Mouse (Mus musculus) limb, embryonic 15.5 days (tissue): ENCODE results near the gene Mgat4a. TPM values are rescaled to one million over a fixed set of nuclear protein-coding genes. Genes with fewer than 3 reads are reported as not detected.
"Not testable (repeated sequence)": the region's sequence is repeated elsewhere in the genome, so short reads cannot be mapped to it uniquely, and the experiment has no call there.

Source experiments
- ATAC-seq: fragments of 200-750 bp; cut with Nextera tagmentation; 2 replicates; pipeline ENCODE4 v1.8.0; 2017; ENCODE audit warnings: low read depth, moderate TSS enrichment; ENCODE audit not compliant: insufficient number of reproducible peaks, low FRiP score, low TSS enrichment
- H3K27ac ChIP-seq: fragments of 300-500 bp; sonication (generic); 2 replicates; pipeline ENCODE4 v1.5.1; 2015; ENCODE audit warnings: moderate library complexity, mild to moderate bottlenecking, inconsistent platforms
- H3K27me3 ChIP-seq: fragments of 300-500 bp; sonication (generic); 2 replicates; pipeline ENCODE4 v1.6.1; 2015; ENCODE audit warnings: inconsistent platforms
- H3K36me3 ChIP-seq: fragments of 300-500 bp; sonication (generic); 2 replicates; pipeline ENCODE4 v1.6.1; 2015; ENCODE audit warnings: inconsistent platforms
- H3K4me1 ChIP-seq: fragments of 300-500 bp; sonication (generic); 2 replicates; pipeline ENCODE4 v1.6.1; 2015; ENCODE audit warnings: inconsistent platforms
- H3K4me2 ChIP-seq: fragments of 300-500 bp; sonication (generic); 2 replicates; pipeline ENCODE4 v1.6.1; 2015; ENCODE audit warnings: mild to moderate bottlenecking, inconsistent platforms
- H3K4me3 ChIP-seq: fragments of 300-500 bp; sonication (generic); 2 replicates; pipeline ENCODE4 v1.5.1; 2015; ENCODE audit warnings: mild to moderate bottlenecking, inconsistent platforms
- H3K9ac ChIP-seq: fragments of 300-500 bp; sonication (generic); 2 replicates; pipeline ENCODE4 v1.6.1; 2015; ENCODE audit warnings: inconsistent platforms
- H3K9me3 ChIP-seq: fragments of 300-500 bp; sonication (generic); 2 replicates; pipeline ENCODE4 v1.6.1; 2016; ENCODE audit warnings: inconsistent platforms
- WGBS: fragments of 180-500 bp; shearing (Covaris S2); methylation state at CpG from one replicate; pipeline ENCODE4 v1.1.7; 2015; 5-methylcytosine and 5-hydroxymethylcytosine counted together
- polyA plus RNA-seq: library from polyadenylated mRNA; unstranded; fragments of >200 nt; fragmentation: Nextera tagmentation; extraction: Ambion mirVana; gene quantifications from 2 replicates; pipeline ENCODE4 v1.2.1, GENCODE M21; 2015

Gene Mgat4a
- polyA plus RNA-seq, 1 experiment from 2014 or later = 8.8 TPM

- H3K36me3 ChIP-seq = no peaks in the 10 kb centered on the region
- peaks cover 6% of the 10 kb centered on the region; the same call in 1 of the 2 replicates for H3K4me1 ChIP-seq
- H3K27me3 ChIP-seq = no peaks in the 10 kb centered on the region
- no peaks in the 10 kb centered on the region for H3K9me3 ChIP-seq
- no peak overlapping the region for H3K4me3 ChIP-seq
- no peak overlapping the region for H3K4me2 ChIP-seq
- H3K9ac ChIP-seq = no peak overlapping the region
- H3K27ac ChIP-seq = no peak overlapping the region
- no peak for ATAC-seq
- WGBS = 59% methylated on average over 8 of the region's 8 CpGs
Measured at GRCm38 (mm10) chr1:37530061-37530460, 10.8 kb downstream of the Mgat4a start.

- Histone ChIP-seq H3K9ac (no peak overlapping the region), H3K4me3 (no peak overlapping the region), H3K36me3 (no peaks in the 10 kb centered on the region), H3K27ac (no peak overlapping the region), H3K27me3 (no peaks in the 10 kb centered on the region), H3K9me3 (no peaks in the 10 kb centered on the region), H3K4me2 (no peak overlapping the region), H3K4me1 (0 out of 2 replicates have a peak, but pooled peaks cover 2% of the 10 kb centered on the region)
- no peak for ATAC-seq
Measured at GRCm38 (mm10) chr1:37526257-37526656, 14.6 kb downstream of the Mgat4a start.

- Histone ChIP-seq H3K9me3 (no peaks in the 10 kb centered on the region), H3K4me2 (no peak overlapping the region), H3K9ac (no peak overlapping the region), H3K4me1 (no peaks in the 10 kb centered on the region), H3K4me3 (no peak overlapping the region), H3K36me3 (no peaks in the 10 kb centered on the region), H3K27me3 (no peaks in the 10 kb centered on the region), H3K27ac (no peak overlapping the region)
- WGBS = 77% methylated on average over 4 of the region's 4 CpGs
- ATAC-seq = no peak
Measured at GRCm38 (mm10) chr1:37524669-37525068, 16.1 kb downstream of the Mgat4a start.

- not testable (repeated sequence) for H3K4me3 ChIP-seq, H3K9ac ChIP-seq, H3K4me2 ChIP-seq, ATAC-seq, H3K36me3 ChIP-seq, H3K27ac ChIP-seq, H3K27me3 ChIP-seq, H3K4me1 ChIP-seq, H3K9me3 ChIP-seq
- WGBS = 77% methylated on average over 4 of the region's 4 CpGs
Measured at GRCm38 (mm10) chr1:37524122-37524521, 16.7 kb downstream of the Mgat4a start.

- ATAC-seq = not testable (repeated sequence)
Measured at GRCm38 (mm10) chr1:37523548-37523947, 17.3 kb downstream of the Mgat4a start.

GRCm38 (mm10) chr1:37522101-37522500 is 18.7 kb downstream of the Mgat4a start:
- H3K9ac ChIP-seq = no peak overlapping the region
- H3K27ac ChIP-seq = no peak overlapping the region
- no peaks in the 10 kb centered on the region for H3K27me3 ChIP-seq
- ATAC-seq = no peak
- no peaks in the 10 kb centered on the region for H3K36me3 ChIP-seq
- 78% methylated on average over 5 of the region's 5 CpGs for whole genome bisulfite sequencing
- H3K4me2 ChIP-seq = no peak overlapping the region
- H3K4me3 ChIP-seq = no peak overlapping the region
- H3K9me3 ChIP-seq = no peaks in the 10 kb centered on the region
- H3K4me1 ChIP-seq = no peaks in the 10 kb centered on the region

More at GRCm38 (mm10) chr1:37523548-37523947, 17.3 kb downstream of the Mgat4a start:
- not testable (repeated sequence) for H3K27me3 ChIP-seq, H3K4me3 ChIP-seq, H3K9me3 ChIP-seq, H3K4me2 ChIP-seq, H3K36me3 ChIP-seq, H3K27ac ChIP-seq, H3K4me1 ChIP-seq, H3K9ac ChIP-seq
- 81% methylated on average over 3 of the region's 3 CpGs for WGBS

- H3K4me1 ChIP-seq = no peaks in the 10 kb centered on the region
- H3K4me3 ChIP-seq = no peak overlapping the region
- H3K9me3 ChIP-seq = no peaks in the 10 kb centered on the region
- no peaks in the 10 kb centered on the region for H3K36me3 ChIP-seq
- 83% methylated on average over 4 of the region's 4 CpGs for WGBS
- ATAC-seq = no peak
- no peak overlapping the region for H3K4me2 ChIP-seq
- no peak overlapping the region for H3K9ac ChIP-seq
- H3K27me3 ChIP-seq = no peaks in the 10 kb centered on the region
- no peak overlapping the region for H3K27ac ChIP-seq
Measured at GRCm38 (mm10) chr1:37518791-37519190, 22.0 kb downstream of the Mgat4a start.

- 79% methylated on average over 4 of the region's 4 CpGs for WGBS
- H3K4me1 ChIP-seq = peaks cover 5% of the 10 kb centered on the region
- no peaks in the 10 kb centered on the region for H3K36me3 ChIP-seq
- no peaks in the 10 kb centered on the region for H3K9me3 ChIP-seq
- H3K9ac ChIP-seq = no peak overlapping the region
- ATAC-seq = no peak
- H3K27me3 ChIP-seq = no peaks in the 10 kb centered on the region
- H3K4me3 ChIP-seq = no peak overlapping the region
- H3K4me2 ChIP-seq = no peak overlapping the region
- no peak overlapping the region for H3K27ac ChIP-seq
Measured at GRCm38 (mm10) chr1:37518124-37518720, 22.6 kb downstream of the Mgat4a start.

GRCm38 (mm10) chr1:37512961-37513431 is 27.8 kb downstream of the Mgat4a start:
- Histone ChIP-seq H3K9me3 (no peaks in the 10 kb centered on the region), H3K4me1 (peaks cover 23% of the 10 kb centered on the region), H3K27ac (peak overlapping the region; percentile 82), H3K36me3 (no peaks in the 10 kb centered on the region), H3K9ac (no peak overlapping the region), H3K27me3 (no peaks in the 10 kb centered on the region), H3K4me2 (no peak overlapping the region), H3K4me3 (no peak overlapping the region)
- ATAC-seq = no peak
- 51% methylated on average over 2 of the region's 2 CpGs for WGBS

- 21% methylated on average over 5 of the region's 5 CpGs for WGBS
- no peaks in the 10 kb centered on the region for H3K36me3 ChIP-seq
- no peak overlapping the region for H3K4me3 ChIP-seq
- peak overlapping the region; percentile 7; the same call in 1 of the 2 replicates for H3K4me2 ChIP-seq
- H3K9ac ChIP-seq = no peak overlapping the region
- H3K27me3 ChIP-seq = no peaks in the 10 kb centered on the region
- H3K4me1 ChIP-seq = peaks cover 23% of the 10 kb centered on the region
- no peaks in the 10 kb centered on the region for H3K9me3 ChIP-seq
- H3K27ac ChIP-seq = peak overlapping the region; percentile 82
- ATAC-seq = peak; percentile 41; the same call in 1 of the 2 replicates
Measured at GRCm38 (mm10) chr1:37512109-37512640, 28.6 kb downstream of the Mgat4a start.

- Histone ChIP-seq H3K27ac (no peak overlapping the region), H3K9ac (no peak overlapping the region), H3K4me2 (no peak overlapping the region), H3K4me3 (no peak overlapping the region), H3K9me3 (0 out of 2 replicates have a peak, but pooled peaks cover 4% of the 10 kb centered on the region), H3K4me1 (peaks cover 25% of the 10 kb centered on the region), H3K36me3 (no peaks in the 10 kb centered on the region), H3K27me3 (no peaks in the 10 kb centered on the region)
- whole genome bisulfite sequencing = 80% methylated on average over 3 of the region's 3 CpGs
- no peak for ATAC-seq
Measured at GRCm38 (mm10) chr1:37510193-37510592, 30.6 kb downstream of the Mgat4a start.

GRCm38 (mm10) chr1:37509437-37509836 is 31.4 kb downstream of the Mgat4a start:
- 0 out of 2 replicates have a peak, but pooled peaks cover 4% of the 10 kb centered on the region for H3K9me3 ChIP-seq
- no peak overlapping the region for H3K4me2 ChIP-seq
- H3K4me3 ChIP-seq = no peak overlapping the region
- H3K27me3 ChIP-seq = no peaks in the 10 kb centered on the region
- no peaks in the 10 kb centered on the region for H3K36me3 ChIP-seq
- WGBS = 84% methylated on average over 5 of the region's 5 CpGs
- ATAC-seq = no peak
- no peak overlapping the region for H3K9ac ChIP-seq
- H3K4me1 ChIP-seq = peaks cover 26% of the 10 kb centered on the region
- H3K27ac ChIP-seq = no peak overlapping the region
